Mouse (Mus musculus) frontal cortex, postnatal 36 days (tissue): ENCODE data around the gene Zmiz2.
"Not testable (repeated sequence)": the region's sequence is repeated elsewhere in the genome, so short reads cannot be mapped to it uniquely, and the experiment has no call there.

ENCODE experiments used
- DNase-seq, 2 experiments: peaks; one replicate each; pipeline ENCODE4 v3.0.0; 2022; ENCODE audit warnings: low spot score in 2 of 2

The Zmiz2 gene

DNA sequence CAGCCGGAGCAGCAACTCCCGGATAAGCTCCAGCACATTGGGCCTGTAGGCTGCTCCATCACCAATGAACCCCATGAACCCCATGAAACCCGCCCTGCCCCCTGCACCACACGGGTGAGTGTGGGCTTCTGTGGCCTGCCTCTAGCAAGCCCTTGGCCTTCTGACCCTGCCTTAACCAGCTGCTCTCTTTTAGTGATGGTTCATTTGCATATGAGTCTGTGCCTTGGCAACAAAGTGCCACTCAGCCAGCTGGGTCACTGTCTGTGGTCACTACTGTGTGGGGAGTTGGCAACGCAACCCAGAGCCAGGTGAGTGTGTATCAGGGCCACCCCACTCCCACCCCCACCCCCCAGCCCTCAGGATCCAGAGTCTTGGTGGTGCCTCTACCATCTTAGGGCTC, 6.7 kb downstream of the Zmiz2 start:
- no peak for DNase-seq

DNA sequence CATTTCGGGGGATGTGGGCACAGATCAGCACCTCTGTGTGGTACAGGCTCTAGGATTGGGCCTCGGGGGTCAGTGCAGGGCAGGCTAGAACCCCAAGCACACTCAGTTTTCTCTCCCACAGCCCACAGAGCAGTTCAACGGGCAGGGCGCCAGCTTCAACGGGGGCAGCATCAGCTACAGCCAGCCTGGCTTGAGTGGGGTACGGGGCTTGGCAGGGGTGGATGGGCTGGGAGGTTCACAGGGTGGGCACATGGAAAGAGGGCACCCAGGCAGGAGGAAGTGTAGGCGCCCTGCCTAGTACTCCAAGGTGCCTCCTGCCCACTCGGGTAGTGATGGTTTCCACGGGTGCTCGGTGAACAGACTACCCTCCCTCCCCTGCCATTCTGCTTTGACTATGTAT, 9.3 kb downstream of the Zmiz2 start:
- DNase-seq, result no peak

GRCm38 (mm10) chr11:6402515-6403510, 13.9 kb downstream of the Zmiz2 start:
- DNase-seq, result peak; percentile 52 to 67

DNA sequence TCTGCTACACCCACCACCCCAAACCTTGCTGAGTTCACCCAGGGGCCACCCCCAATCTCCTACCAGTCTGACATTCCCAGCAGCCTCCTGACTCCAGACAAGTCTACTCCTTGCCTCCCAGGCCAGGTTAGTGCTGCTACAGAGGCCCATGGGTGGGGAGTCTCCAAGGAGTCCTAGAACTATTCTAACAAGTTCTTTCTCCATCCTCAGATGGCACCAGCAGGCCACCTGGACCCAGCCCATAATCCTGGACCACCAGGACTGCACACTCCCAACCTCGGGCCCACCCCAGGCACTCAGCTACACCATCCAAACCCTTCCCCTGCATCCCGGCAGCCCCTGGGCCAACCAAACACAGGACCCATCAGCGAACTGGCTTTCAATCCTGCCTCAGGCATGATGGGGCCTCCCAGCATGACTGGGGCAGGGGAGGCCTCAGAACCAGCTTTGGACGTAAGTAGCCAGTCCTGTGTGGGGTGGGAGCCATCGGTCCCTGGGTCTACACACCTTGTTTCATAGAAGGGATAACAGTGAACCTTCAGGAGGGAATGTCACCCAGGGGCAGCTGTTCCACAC, 15.0 kb downstream of the Zmiz2 start:
- no peak for DNase-seq

- peak in 1 of 2 experiments; percentile 7 for DNase-seq
These were observed 16.1 kb downstream of the Zmiz2 start for GRCm38 (mm10) chr11:6404699-6405566.

- peak in 1 of 2 experiments; percentile 52 for DNase-seq
These were observed 16.8 kb downstream of the Zmiz2 start for GRCm38 (mm10) chr11:6405591-6406081.

GRCm38 (mm10) chr11:6406251-6407161, 17.6 kb downstream of the Zmiz2 start:
- peak; percentile 68 to 69 for DNase-seq

DNA sequence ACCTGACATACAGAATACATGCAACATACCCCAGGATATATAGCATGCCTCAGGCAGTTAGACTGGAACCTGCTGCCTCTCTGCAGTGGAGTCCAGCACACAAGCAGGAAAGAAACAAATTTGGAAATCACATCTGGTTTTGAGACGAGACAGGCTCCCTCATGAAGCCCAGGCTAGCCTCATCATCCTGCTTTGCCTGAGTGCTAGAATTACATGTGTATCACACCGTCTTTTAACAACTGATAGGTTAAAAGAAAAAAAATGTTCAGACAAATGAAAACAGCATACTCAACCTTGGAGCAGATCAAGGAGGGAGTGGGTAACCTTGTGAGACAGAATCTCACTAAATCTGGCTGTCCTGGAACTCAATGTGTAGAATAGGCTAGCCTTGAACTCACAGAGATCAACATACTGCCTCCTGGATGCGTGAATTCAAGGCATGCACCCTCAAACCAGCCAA, 18.3 kb downstream of the Zmiz2 start:
- DNase-seq, result no peak

GRCm38 (mm10) chr11:6410050-6410602, 21.3 kb downstream of the Zmiz2 start:
- DNase-seq, result no peak

GRCm38 (mm10) chr11:6410755-6411154, 21.9 kb downstream of the Zmiz2 start:
- DNase-seq, result not testable (repeated sequence)

DNA sequence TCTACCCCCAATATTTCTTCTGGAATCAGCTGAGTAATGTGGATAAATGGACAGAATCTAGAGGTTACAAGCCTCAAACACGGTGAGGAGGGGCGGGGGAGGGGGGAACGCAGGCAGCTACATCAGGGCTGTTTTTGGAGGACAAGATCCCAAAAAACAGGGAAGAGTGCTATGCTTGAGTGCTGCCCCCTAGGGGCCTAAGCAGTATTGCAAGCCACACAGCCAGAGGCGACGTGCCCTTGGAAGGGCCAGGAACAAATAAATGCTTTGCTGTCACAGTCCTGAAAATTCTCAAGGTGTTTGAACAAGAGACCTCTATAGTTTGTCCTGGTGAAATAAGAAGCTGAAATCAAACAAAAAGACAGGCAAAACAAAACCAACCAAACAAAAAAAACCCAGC, 22.8 kb downstream of the Zmiz2 start:
- peak; percentile 80 to 85 for DNase-seq

DNA sequence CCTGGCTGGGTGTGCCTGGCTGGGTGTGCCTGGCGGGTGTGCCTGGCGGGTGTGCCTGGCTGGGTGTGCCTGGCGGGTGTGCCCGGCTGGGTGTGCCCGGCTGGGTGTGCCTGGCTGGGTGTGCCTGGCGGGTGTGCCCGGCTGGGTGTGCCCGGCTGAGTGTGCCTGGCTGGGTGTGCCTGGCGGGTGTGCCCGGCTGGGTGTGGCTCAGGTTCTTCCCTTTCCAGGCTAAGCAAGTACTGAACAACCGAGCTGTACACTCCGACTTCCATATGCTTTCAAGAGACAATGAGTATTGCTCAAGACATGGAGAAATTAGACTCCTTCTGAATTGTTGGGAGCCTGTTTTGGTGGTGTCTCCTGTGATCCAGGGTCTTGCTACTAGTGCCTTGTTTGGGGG, 24.4 kb downstream of the Zmiz2 start:
- DNase-seq, result no peak

DNA sequence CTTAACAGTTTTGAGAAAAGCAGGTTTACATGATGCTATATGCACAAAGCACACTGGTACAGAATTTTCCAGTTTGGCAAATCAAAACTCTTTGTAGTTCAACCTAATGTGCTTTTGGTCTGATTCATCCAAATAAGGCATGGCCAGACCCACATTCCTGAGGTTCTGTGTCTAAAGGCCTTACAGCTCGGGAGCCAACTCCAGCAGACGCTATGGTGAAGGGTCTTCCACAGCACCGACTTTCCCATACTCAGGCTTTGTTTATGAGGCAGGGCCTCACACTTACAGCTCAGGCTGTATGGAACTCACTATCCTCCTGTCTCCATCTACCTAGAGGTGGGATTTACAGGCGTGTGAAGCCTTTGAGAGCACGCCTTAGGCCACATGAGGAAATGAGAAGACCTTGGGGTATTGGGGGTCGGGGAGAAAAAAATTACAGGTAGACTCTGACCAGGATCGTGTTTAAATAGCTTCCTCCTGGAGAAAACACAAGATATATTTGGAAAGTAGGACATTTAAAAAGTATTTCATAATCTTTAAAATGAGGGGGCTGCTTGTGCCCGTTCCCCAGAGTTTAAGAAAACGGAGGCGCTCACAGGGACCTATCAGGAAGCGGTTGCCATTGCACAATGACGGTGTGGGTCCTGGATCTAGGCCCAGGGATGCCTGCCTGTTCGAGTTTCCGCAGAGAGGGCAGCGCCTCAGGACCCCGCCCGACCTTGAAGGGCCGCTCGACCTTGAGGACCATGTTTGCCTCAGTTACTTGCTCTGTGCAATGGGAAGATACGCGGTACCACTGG, 26.1 kb downstream of the Zmiz2 start, which contains the start of gene Ppia:
Gene Ppia (plus strand): TSS at position 693 of the 800 bp plus-strand sequence.
- DNase-seq, result no peak

DNA sequence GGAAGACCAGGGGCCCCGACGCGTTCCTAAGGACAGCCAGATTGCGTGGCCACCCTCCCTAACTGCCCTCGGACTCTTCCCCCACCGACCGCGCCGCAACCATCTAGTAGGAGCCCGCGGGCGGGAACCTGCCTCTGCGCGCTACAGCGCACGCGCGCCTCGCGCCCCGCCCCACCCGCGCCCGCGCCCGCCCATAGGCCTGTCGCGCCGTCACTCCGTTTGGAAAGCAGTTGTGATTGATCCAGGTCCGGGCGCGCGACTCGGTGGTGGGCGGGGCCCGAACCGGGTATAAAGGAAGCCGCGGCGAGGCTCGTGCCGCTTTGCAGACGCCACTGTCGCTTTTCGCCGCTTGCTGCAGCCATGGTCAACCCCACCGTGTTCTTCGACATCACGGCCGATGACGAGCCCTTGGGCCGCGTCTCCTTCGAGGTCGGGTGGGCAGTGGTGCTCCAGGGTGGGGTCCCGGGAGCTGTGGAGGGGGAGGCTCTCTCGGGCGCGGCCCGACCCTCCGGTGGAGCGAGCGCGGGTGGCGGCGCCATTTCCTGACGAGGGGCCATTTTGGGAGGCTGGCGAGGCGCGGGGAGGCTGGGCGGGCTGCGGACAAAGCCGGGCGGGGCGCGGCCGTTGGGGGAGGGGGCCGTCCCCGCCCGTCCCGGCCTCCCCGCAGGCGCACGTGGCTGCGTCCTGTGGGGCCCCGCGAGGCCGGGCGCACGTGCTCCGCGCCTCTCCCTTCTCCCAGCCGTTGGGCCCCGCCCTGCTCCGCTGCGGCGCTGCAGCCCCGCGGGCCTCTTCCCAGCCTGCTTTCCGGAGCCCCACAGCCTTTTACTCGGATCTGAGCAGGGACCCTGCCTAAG, 26.9 kb downstream of the Zmiz2 start:
- peak; percentile 99 for DNase-seq

- peak; percentile 76 to 82 for DNase-seq
These were observed 27.6 kb downstream of the Zmiz2 start for GRCm38 (mm10) chr11:6416405-6417034.

DNA sequence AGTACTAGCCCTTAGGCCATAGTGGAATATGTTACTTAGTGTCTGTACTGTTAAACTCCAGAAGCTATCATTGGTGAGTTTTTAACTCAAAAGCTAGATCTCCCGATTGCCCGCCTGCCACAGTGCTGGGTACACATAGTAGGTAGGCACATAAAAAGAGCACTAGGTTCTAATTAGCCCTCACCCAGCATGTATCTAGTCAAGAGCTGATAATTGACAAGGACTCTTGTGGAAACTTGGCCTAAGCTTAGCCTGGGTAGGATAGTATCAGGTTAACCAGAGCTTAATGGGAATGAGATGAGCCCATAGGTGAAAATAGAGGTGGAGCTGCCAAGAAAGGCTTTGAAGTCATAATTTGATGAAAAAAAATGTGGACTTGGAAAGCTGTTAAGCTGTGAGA, 28.2 kb downstream of the Zmiz2 start:
- DNase-seq, result no peak

DNA sequence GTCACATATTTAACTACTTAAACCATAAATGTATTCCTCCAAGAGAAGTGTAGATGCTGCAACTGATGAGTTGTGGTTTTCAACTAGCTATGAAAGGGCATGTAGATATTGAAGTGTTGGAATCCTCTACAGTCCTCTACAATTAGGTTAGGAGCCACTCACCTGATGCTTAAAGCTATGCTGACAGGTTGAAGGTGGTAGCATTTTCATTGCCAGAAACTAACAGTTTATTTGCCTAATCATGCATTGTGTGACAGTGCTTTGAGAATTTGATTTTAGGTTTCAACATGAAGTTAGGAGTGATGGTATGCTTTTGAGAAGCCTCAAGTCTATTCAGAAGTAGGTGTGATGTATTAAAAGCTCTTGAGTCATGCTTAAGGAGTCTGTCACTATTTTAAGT, 28.6 kb downstream of the Zmiz2 start:
- no peak for DNase-seq

GRCm38 (mm10) chr11:6418751-6419150, 29.9 kb downstream of the Zmiz2 start:
- DNase-seq, result no peak
